Mouse (Mus musculus): ENCODE measurements around the gene Tmem174.

GRCm38 (mm10) chr13:98626736-98627135 lies 10.5 kb downstream of the Tmem174 start:
- TF ChIP-seq POLR2A (IDR thresholded peaks at IDR 0.05; ENCODE audit: borderline replicate concordance, insufficient read depth, low read length) (no peak), CTCF (IDR thresholded peaks at IDR 0.05; ENCODE audit: borderline replicate concordance, insufficient read depth, low read depth, low read length) (no peak)
